Mouse (Mus musculus) heart, postnatal 14 days (tissue): ENCODE measurements around the gene Brat1. TPM values are rescaled to one million over a fixed set of nuclear protein-coding genes. Genes with fewer than 3 reads are reported as not detected.

Experiments used
- DNase-seq, 2 experiments: peaks; one replicate each; pipeline ENCODE4 v3.0.0; 2021 to 2022
- intact Hi-C: fragments of 180-260 bp; cut with DNase I; formaldehyde crosslinking; loops from one replicate; pipeline ENCODE4 v1.15.1; 2025
- total RNA-seq, 2 experiments: library from RNA; stranded (reverse); gene quantifications; 2 replicates each; pipeline ENCODE4 v1.2.3; 2021

Brat1 gene
- total RNA-seq, 2 experiments from 2014 or later: 8.6 to 10.8 TPM

GRCm38 (mm10) chr5:140688434-140688833 is 16.4 kb upstream of the Brat1 start:
- intact Hi-C loops: no loop called here

DNA sequence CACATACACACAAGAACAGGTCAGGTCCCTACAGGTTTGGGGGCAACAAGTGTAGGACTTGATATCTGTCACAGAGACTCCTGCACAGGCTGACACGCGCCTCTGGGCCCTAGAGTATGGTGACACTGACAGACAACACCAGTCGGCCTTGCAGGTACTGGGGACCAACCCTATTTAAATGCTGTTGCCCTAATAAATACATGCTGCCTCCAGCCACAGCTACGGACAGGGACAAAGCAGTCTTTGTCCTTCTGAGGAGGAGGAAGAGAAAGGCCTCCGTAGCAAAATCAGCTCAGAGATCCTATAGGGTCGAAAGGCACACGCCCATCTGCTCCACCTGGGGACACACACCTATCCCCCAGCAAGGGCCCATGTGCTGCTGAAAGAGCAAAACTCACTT is 8.8 kb upstream of the Brat1 start:
- no peak for DNase-seq
- intact Hi-C loops: no loop called here

More at GRCm38 (mm10) chr5:140688434-140688833, 16.4 kb upstream of the Brat1 start:
- DNase-seq: no peak

DNA sequence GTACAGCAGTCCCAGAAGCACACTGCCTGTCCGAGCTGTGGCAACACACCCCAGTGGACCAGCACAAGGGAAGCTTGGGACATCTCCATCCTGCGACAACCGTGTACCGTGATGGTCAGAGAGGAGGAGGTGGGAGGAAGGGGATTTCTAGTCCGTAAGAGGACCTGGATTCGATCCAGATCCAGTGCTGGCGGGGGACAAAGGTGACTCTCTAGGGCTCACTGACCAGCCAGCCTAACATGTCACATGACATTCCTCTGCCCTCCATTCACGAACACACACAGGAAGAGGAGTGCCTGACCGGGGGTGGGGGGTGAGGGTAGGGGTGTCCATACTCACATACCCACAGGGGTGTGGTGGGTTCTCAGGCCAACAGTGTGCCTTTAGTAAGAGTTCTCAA is 5.0 kb upstream of the Brat1 start:
- no peak for DNase-seq
- intact Hi-C loops: loop anchor here (5.0 kb wide), 1 partner anchor 128 kb away; no protein-coding TSS in a partner anchor

- DNase-seq: no peak
- intact Hi-C loops: loop anchor here (5.0 kb wide), 1 partner anchor 126 kb away; no protein-coding TSS in a partner anchor
Measured at GRCm38 (mm10) chr5:140701661-140702060, 3.1 kb upstream of the Brat1 start.

DNA sequence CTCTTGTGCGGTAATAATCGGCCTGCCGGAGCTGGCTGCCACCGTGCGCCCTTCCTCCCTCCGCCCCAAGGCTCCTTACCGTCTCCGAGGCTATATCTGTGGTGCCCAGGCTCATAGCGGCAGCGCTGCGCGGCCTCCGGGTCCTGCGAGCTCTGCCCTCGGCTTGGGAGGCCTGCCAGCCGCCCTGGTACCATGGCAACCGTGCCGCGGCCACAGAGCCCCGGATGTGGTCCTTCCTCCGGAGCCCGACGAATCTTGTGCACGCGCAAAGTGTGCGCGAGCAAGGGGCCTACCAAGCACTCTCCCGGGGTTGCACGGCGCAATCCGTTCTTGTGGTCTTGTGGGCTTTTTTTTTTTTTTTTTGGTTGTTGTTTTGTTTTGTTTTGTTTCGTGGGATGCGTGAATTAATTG is 2.7 kb upstream of the Brat1 start, which contains the start of gene Iqce:
Iqce (minus strand) TSS at position 276 of the 411 bp plus-strand sequence.
- DNase-seq: peak; percentile 94 to 97
- intact Hi-C loops: loop anchor here (5.0 kb wide), 1 partner anchor 125 kb away; no protein-coding TSS in a partner anchor

DNA sequence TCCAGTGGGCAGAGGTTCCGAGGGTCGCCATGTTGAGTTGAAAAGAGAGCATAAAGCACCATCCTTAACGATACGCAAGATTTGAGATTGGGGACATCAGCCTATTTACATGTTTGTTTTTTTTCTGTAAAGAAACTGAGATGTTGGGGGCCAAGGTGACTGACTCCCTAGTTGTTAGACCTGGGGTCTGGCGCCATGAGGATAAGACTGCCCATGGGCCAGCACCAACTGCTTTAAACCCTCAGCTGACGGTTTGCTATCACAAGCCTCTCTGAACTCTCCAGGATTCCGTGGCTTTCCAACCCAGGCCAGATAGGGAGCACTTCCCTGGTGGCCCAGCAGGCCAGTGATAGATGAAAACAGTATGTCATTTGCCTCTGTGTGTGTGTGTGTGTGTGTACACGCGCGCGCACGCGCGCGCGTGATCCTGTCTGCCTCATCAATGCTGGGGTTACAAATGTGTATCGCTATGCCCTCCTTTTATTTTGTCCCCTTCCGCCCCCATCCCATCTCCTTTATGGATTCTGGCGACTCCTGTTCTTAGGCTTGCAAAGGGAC is 2.1 kb upstream of the Brat1 start:
- intact Hi-C loops: loop anchor here (5.0 kb wide), 1 partner anchor 125 kb away; no protein-coding TSS in a partner anchor
- peak in 1 of 2 experiments; percentile 9 for DNase-seq

- intact Hi-C loops: loop anchor here (5.0 kb wide), 1 partner anchor 124 kb away; no protein-coding TSS in a partner anchor
- DNase-seq: no peak
Measured at GRCm38 (mm10) chr5:140703480-140704377, 1.1 kb upstream of the Brat1 start.

DNA sequence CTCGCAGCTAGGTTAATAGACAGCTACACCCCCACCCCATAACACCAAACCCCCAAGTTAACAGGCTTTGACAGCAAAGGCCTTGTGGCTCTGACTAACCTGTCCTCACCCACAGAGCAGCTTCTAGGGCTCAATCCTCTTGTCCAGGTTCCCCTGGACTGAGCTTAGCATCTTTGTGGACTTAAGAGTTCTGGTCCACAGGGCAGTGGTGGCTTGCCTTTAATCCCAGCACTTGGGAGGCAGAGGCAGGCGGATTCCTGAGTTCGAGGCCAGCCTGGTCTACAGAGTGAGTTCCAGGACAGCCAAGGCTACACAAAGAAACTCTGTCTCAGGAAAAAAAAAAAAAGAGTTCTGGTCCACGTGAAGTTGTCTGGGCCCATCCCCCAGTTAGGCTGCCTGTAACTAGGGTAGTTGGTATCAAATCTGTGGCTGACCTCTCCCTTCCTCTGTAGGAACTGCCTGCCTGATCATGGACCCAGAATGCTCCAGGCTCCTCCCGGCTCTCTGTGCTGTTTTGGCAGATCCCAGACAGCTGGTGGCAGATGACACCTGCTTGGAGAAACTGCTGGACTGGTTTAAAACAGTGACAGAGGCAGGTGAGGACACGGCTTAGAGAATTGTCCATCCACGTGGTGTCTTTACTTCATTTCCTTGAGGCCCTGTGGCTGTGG is 825 bp downstream of the Brat1 start:
- intact Hi-C loops: loop anchor here (5.0 kb wide), 1 partner anchor 42 kb away; no protein-coding TSS in a partner anchor
- DNase-seq: peak in 1 of 2 experiments; percentile 18

GRCm38 (mm10) chr5:140710315-140710714 is 5.5 kb downstream of the Brat1 start:
- intact Hi-C loops: no loop called here
- DNase-seq: no peak

GRCm38 (mm10) chr5:140711040-140711439 is 6.2 kb downstream of the Brat1 start:
- intact Hi-C loops: no loop called here

DNA sequence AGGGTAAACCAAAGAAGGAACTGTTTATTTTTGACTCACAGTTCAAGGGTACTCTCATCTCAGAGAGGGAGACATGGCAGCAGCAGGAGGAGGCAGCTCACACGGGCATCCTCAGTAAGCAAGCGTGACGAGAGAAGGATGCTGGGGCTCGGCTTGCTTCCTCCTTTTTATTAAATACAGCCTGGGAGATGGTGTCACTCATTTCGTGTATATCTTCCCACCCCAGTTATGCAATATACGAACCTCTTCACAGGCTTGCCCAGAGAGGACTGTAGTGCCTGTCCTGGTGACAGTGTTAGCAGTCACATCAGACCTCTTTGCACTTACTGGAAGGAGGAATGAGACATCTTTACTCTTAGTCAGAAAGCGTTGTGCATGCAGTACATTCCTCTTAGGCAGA is 16.0 kb downstream of the Brat1 start:
- DNase-seq: no peak
- intact Hi-C loops: no loop called here

More at GRCm38 (mm10) chr5:140711040-140711439, 6.2 kb downstream of the Brat1 start:
- DNase-seq: no peak

DNA sequence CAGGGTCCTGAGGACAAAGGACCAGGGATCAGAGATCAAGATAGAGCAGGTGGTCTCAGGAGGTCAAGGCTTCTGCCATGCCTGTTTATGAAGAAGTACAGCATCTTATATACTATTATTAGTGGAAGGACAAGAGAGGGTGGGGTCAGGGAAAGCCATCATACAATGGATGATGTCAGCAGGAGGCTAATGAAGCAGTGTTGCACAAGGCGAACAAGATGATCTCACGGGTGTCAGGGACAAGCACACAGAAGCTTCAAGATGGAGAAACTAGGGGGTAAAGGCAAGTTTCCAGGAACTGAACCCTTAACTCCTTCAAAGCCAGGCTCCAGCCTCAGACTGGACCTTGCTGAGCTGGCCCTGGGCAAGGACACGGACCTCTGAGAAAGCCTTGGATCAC is 17.3 kb downstream of the Brat1 start:
- intact Hi-C loops: no loop called here
- no peak for DNase-seq

DNA sequence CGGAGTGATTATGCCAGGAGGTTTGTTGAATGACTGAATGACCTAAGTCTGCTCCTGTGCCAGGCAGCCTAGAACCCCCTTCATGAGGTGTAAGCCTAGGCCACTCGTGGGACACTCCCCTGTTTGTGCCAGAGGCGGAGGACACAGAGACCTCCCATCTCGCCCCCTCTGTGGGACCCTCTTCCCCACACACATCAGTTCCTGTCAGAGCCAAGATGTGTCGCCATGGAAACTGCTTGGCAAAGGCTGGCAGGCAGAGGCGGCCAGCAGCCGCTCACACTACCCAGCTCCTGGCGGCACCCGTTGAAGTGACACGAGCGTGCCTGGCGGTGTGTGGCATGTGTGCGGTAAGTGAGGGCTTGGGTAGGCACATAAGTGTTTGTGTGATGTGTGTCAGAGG is 19.0 kb downstream of the Brat1 start, which contains the start of gene Amz1:
Amz1 (plus strand) TSS at position 306 of the 400 bp plus-strand sequence.
- DNase-seq: no peak
- intact Hi-C loops: no loop called here

- DNase-seq: no peak
- intact Hi-C loops: no loop called here
Measured at GRCm38 (mm10) chr5:140726062-140726839, 21.4 kb downstream of the Brat1 start.

GRCm38 (mm10) chr5:140726946-140727740 is 22.3 kb downstream of the Brat1 start:
- intact Hi-C loops: no loop called here
- DNase-seq: no peak

DNA sequence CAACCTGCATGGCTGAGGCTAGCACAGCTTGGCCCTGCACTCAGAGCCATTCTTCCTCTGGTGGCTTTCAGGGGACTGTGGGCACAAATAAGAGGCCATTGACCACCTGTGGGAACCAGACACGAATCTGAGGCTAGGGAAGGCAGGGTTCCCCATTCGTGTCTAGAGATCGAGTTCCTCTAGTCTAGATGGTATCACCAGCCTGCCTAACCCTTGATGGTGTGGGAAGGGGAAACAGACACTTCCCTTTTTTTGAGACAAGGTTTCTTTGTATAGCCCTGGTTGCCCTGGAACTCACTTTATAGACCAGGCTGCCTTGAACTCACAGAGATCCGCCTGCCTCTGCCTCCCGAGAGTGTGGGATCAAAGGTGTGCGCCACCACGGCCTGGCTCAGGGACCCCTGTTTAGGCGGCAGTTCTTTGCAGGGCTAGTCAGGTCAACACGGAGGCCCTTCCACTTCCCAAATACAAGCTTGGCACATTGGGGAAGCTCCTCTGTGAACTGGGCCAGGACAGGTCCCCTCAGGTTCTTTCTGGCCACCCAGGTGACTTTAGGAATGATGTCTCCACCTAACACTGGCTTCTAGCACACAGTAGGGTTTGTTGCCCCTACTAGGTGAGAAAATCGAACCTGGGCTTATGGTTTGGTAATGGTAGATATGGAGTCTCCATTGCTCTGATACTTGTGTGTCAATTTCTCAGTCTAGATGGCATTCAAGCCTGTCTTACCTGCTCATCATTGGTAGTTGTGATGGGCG is 26.4 kb downstream of the Brat1 start:
- intact Hi-C loops: no loop called here
- no peak for DNase-seq

GRCm38 (mm10) chr5:140732195-140732594 is 27.4 kb downstream of the Brat1 start:
- no peak for DNase-seq
- intact Hi-C loops: no loop called here

- intact Hi-C loops: no loop called here
- DNase-seq: no peak
Measured at GRCm38 (mm10) chr5:140733336-140733735, 28.5 kb downstream of the Brat1 start.
